Mouse (Mus musculus) Patski (cell line): ENCODE measurements around the gene Tmem178. TPM values are rescaled to one million over a fixed set of nuclear protein-coding genes. Genes with fewer than 3 reads are reported as not detected.

ENCODE experiments used
- ATAC-seq: fragments of 100-300 bp; one replicate; pipeline ENCODE4 v1.8.0; 2021
- CTCF ChIA-PET: fragments of 350-600 bp; sonication (Branson Sonifier 250); formaldehyde crosslinking; loops from one replicate; lab custom pipeline; 2022; ENCODE audit warnings: inconsistent platforms; lab: Charles Lee
- POLR2A ChIA-PET: fragments of 350-600 bp; sonication (Branson Sonifier 250); formaldehyde crosslinking; loops from one replicate; lab custom pipeline; 2022; ENCODE audit warnings: antibody characterized with exemption, inconsistent platforms; lab: Charles Lee
- DNase-seq: peaks from one replicate; pipeline ENCODE4 v3.0.0-alpha.2; 2011; ENCODE audit warnings: low read depth, low spot score
- H3K27me3 ChIP-seq: fragments of 371-371 bp; one replicate; pipeline ENCODE4 v1.5.1; 2021
- CTCF ChIP-seq: fragments of 100-300 bp; IDR thresholded peaks from one replicate; pipeline ENCODE4 v1.5.1; 2021
- in situ Hi-C: fragments of 300-500 bp; cut with MboI; formaldehyde crosslinking; loops from 3 replicates; pipeline ENCODE4 v1.11.1; 2018; ENCODE audit warnings: low pct_unique_long_range_greater_than_20kb, mixed read lengths
- polyA plus RNA-seq: library from polyadenylated mRNA; unstranded; gene quantifications from one replicate; pipeline ENCODE4 v1.2.3, GENCODE M21; 2021

Gene Tmem178
- 13.4 TPM for polyA plus RNA-seq

- POLR2A ChIA-PET: no interaction called here
- DNase-seq: no peak
- in situ Hi-C loops: no loop called here
- CTCF ChIA-PET: no interaction called here
- TF ChIP-seq CTCF: no peak
- H3K27me3 ChIP-seq: no peaks in the 10 kb centered on the region
- ATAC-seq: peak; percentile 38
Measured at GRCm38 (mm10) chr17:80944530-80945198, at the start of gene Tmem178. Tmem178 (plus strand) TSS chr17:80944632.

- POLR2A ChIA-PET: no interaction called here
- ATAC-seq (no peak), DNase-seq (no peak)
- TF ChIP-seq CTCF: no peak
- in situ Hi-C loops: loop anchor here (10.0 kb wide), 1 partner anchor 122 kb away; no protein-coding TSS in a partner anchor
- CTCF ChIA-PET: interaction anchor here (1.2 kb wide), 1 partner anchor 41 kb away, joined by 3 read pairs; no protein-coding TSS in a partner anchor
- no peaks in the 10 kb centered on the region for H3K27me3 ChIP-seq
Measured at GRCm38 (mm10) chr17:80896481-80896880, 48.0 kb upstream of the Tmem178 start.

- DNase-seq (no peak), ATAC-seq (no peak)
- TF ChIP-seq CTCF: no peak
- no peaks in the 10 kb centered on the region for H3K27me3 ChIP-seq
- ChIA-PET CTCF (interaction anchor here (0.8 kb wide), 1 partner anchor 104 kb away, joined by 3 read pairs; no protein-coding TSS in a partner anchor), POLR2A (no interaction called here)
- in situ Hi-C loops: loop anchor here (10.0 kb wide), 1 partner anchor 123 kb away; no protein-coding TSS in a partner anchor
Measured at GRCm38 (mm10) chr17:80897709-80898440, 46.6 kb upstream of the Tmem178 start.

- ATAC-seq (peak; percentile 35), DNase-seq (no peak)
- CTCF ChIA-PET: interaction anchor here (0.8 to 1.4 kb wide), 3 partner anchors 8 to 19 kb away, joined by 3 to 4 read pairs (median 3); no protein-coding TSS in a partner anchor
- TF ChIP-seq CTCF: no peak
- H3K27me3 ChIP-seq: no peaks in the 10 kb centered on the region
- in situ Hi-C loops: loop anchor here (10.0 kb wide), 1 partner anchor 125 kb away; no protein-coding TSS in a partner anchor
- POLR2A ChIA-PET: interaction anchor here (1.0 kb wide), 1 partner anchor 32 kb away, joined by 3 read pairs; no protein-coding TSS in a partner anchor
Measured at GRCm38 (mm10) chr17:80899513-80900199, 44.8 kb upstream of the Tmem178 start.

- ChIA-PET CTCF (interaction anchor here (0.8 to 1.4 kb wide), 3 partner anchors 9 to 19 kb away, joined by 3 to 4 read pairs (median 3); no protein-coding TSS in a partner anchor), POLR2A (no interaction called here)
- in situ Hi-C loops: no loop called here
- TF ChIP-seq CTCF: no peak
- ATAC-seq (peak; percentile 31), DNase-seq (no peak)
- H3K27me3 ChIP-seq: no peaks in the 10 kb centered on the region
Measured at GRCm38 (mm10) chr17:80900200-80900520, 44.3 kb upstream of the Tmem178 start.

GRCm38 (mm10) chr17:80901885-80902284, 42.5 kb upstream of the Tmem178 start:
- in situ Hi-C loops: no loop called here
- DNase-seq (no peak), ATAC-seq (no peak)
- ChIA-PET POLR2A (no interaction called here), CTCF (interaction anchor here (2.3 kb wide), 1 partner anchor 15 kb away, joined by 5 read pairs; no protein-coding TSS in a partner anchor)
- no peak for TF ChIP-seq CTCF
- H3K27me3 ChIP-seq: no peaks in the 10 kb centered on the region

- DNase-seq: no peak
- in situ Hi-C loops: no loop called here
- H3K27me3 ChIP-seq: no peaks in the 10 kb centered on the region
- no peak for ATAC-seq
- no peak for TF ChIP-seq CTCF
- POLR2A ChIA-PET: no interaction called here
- CTCF ChIA-PET: interaction anchor here (2.3 kb wide), 1 partner anchor 14 kb away, joined by 5 read pairs; no protein-coding TSS in a partner anchor
Measured at GRCm38 (mm10) chr17:80903121-80903875, 41.1 kb upstream of the Tmem178 start.

- CTCF ChIA-PET: interaction anchor here (1.2 to 2.3 kb wide), 2 partner anchors 13 to 15 kb away, joined by 4 to 5 read pairs; no protein-coding TSS in a partner anchor
Measured at GRCm38 (mm10) chr17:80904061-80904460, 40.4 kb upstream of the Tmem178 start.

GRCm38 (mm10) chr17:80915666-80916065, 28.8 kb upstream of the Tmem178 start:
- POLR2A ChIA-PET: no interaction called here
- CTCF ChIA-PET: interaction anchor here (1.3 kb wide), 1 partner anchor 73 kb away, joined by 4 read pairs; no protein-coding TSS in a partner anchor
- no peak for TF ChIP-seq CTCF
- DNase-seq: no peak
- no peak for ATAC-seq
- in situ Hi-C loops: no loop called here
- no peaks in the 10 kb centered on the region for H3K27me3 ChIP-seq

More at GRCm38 (mm10) chr17:80904061-80904460, 40.4 kb upstream of the Tmem178 start:
- no peak for DNase-seq
- POLR2A ChIA-PET: no interaction called here
- in situ Hi-C loops: no loop called here
- ATAC-seq: no peak
- no peak for TF ChIP-seq CTCF
- H3K27me3 ChIP-seq: no peaks in the 10 kb centered on the region
